Mouse (Mus musculus): ENCODE data around the gene Ap3d1.
A peak's percentile ranks its signal among the peaks of the same experiment; 100 is the strongest.

Gene Ap3d1

DNA sequence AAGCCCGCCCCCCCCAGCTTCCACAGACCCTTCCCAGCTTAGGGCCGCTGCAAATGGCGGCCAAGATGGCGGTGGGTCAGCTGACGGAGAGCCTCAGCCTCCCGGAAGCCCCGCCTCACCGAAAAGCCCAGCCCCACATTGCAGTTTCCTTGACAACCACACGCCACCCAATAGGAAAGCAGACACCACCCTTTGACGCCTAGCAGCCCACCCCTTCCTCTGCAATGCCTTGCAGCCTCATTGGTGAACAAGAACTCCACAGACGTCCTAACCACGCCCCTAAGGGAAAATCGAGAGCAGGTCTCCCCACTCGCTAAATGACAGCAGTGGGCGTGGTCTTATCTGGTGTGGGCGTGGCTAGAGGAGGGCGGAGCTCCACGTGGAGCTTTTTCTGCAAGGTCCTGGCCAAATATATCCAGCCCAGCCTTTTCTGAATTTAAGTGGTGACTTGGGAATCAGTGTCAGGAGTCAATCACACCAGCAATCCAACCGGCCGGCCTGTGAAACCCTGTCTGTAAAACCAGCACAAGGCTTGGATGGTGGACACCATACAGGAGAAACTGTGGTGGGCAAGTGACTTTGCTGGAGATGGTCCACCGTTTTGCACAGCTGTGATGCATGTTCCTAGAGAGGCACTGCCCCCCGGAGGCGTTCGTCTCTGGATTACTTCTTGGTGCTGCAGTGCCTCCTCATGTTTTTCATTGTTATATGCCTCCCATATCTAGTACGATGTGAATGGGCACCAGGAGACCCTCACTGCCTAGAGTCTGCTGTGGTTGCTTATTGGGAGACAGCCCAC lies at the start of gene Ap3d1:
TSS of gene Ap3d1 (minus strand) at position 85 of the 799 bp plus-strand sequence.
- peak; percentile 96 to 99 for DNase-seq

DNA sequence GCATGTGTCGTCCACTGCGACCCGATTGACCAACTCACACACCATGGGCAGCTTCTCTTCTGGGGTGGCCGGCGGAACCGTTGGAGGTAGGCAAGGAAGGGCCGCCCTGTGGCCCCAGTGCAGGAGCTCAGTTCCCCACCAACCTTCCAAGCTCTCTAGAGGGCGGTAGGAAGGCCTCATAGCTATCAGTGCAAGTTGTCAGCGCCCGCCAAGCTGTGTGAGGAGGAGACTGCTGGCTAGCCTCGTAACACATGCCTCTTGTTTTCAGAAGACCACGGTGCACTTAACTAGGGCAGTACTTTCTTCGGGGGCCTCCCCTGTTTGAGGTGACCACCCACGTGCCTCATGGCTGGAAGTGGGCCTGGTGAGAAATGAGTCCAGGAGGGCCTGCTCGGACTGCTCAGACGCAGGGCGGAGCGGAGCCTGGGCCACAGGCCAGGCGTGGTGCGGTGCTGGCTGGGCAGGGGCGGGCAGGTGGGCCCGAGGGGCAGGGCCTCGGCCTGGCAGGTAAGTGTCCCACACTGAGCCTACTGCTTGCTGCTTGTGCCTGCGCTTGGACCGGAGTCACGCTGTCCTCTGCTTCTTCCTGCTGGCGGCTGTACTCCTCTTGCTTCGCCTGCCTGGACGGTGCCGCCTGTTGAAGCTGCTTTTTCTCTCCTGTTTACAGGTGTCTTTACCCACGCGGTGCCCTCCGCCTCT lies 49.6 kb upstream of the Ap3d1 start:
- no peak for DNase-seq

DNA sequence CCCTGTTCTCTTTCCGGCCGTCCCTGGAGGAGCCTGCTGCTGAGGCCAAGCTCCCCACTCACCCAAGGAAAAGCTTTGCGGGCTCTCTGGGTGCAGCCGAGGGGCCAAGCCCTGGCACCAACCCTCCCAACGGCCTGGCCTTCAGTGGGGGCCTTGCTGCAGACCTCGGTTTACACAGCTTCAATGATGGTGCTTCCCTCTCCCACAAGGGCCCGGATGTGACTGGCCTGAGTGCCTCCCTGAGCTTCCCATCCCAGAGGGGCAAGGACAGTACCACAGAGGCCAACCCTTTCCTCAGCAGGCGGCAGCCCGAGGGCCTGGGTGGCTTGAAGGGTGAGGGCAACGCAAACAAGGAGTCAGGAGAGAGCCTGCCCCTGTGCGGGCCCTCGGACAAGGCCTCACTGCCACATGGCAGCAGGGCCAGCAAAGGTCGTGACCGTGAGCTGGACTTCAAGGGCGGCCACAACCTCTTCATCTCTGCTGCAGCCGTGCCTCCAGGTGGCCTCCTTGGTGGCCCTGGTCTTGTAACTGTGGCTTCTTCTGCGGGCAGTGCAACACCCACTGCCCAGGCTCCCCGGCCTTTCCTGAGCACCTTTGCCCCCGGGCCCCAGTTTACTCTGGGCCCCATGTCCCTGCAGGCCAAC lies 48.8 kb upstream of the Ap3d1 start:
- no peak for DNase-seq

DNA sequence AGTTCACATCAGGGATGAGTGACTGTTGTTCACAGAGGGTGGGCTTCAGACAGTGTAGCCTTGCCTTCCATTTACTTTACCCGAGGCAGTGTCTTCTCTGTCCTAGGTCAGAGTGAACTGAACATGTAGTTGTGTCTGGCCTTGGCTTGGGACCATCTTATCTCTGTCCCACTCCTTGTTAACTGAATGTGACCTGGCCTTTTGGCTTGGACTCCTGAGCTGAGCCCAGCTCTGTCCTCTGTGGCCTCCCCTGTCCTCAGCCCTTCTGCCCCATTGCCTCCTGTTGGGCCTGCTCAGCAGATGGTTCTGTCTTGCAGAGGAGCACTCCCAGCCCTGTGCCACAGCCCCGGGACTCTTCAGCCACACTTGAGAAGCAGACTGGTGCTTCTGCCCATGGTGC lies 45.5 kb upstream of the Ap3d1 start:
- DNase-seq, result no peak

DNA sequence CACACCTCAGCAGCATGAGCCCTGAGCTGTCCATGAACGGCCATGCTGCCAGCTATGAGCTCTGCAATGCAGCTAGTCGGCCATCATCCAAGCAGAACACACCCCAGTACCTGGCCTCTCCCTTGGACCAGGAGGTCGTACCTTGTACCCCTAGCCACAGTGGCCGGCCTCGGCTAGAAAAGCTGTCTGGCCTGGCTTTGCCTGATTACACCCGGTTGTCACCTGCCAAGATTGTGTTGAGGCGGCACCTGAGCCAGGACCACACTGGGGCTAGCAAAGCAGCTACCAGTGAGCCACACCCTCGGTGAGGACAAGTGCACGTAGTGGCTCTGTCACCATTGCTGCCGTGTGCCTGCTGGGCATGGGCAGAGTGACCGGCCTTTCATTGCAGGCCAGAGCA lies 43.9 kb upstream of the Ap3d1 start:
- DNase-seq, result no peak

DNA sequence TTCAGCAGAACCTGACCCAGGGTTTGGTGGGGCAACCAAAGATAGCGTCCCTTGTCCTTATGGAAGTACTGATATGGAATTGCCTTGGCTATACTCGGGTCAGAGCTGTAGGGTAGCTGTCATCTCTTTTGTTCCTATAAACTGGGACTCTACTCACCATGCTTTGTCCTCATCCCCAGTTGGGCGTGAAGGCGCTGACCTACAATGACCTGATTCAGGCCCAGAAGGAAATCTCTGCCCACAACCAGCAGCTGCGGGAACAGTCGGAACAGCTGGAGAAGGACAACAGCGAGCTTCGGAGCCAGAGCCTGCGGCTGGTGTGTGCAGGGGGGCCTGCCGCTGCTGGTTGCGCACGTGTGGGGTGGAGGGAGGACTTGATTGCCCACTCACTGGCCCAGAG lies 42.8 kb upstream of the Ap3d1 start:
- no peak for DNase-seq

DNA sequence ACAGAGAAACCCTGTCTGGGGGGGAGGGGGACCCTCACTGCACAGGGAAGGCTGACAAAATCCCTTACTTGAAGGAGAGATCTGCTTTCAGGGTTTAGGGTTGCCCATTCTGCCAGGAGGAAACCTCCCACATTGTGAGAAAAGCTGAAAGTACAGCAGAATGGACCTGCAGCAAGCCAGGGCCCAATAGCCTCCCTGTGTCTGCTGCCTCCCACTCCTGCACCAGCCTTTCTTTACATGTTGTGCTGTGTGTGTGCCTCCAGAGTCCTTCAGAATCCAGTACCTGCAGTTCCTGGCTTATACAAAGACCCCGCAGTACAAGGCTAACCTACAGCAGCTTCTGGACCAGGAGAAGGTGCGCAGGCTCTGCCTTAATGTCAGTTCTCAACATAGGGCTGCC lies 42.2 kb upstream of the Ap3d1 start:
- no peak for DNase-seq

DNA sequence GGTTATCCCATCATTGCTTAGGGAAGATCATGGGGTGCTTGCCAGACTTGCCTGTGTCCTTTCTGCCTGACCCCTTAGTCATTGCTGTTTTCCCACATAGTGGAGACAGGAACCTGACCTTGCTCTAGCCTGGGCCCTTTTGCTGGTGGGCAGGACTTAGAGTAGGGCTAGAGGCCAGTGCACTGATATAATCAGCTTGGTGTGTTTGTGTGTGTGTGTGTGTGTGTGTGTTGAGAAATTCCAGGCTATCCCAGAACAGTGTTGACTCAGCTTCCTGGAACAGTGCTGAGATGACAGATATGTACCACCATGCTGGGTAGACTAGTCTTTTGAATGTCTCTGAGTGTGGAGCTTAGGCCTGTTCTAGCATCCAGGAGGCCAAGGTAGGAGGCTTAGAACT lies 37.5 kb upstream of the Ap3d1 start:
- DNase-seq, result no peak

DNA sequence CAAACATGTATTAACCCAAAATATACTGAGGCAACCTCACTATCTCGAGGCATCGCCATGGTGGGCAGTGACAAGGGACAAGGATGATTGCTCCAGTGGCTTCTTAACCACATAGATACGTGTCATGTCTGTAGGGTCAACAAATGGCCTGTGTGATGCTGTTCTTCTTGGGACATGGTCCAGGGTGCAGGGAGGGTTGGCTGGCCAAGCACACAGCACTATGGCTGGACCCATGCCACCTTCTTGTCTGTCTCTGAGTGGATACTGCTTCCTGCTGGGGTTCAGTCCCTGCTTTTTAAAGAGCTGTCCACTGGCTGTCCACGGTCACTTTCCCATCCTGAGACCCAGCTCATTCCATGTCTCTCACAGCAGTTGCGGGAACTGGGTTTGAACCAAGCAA lies 35.1 kb upstream of the Ap3d1 start:
- DNase-seq, result no peak

DNA sequence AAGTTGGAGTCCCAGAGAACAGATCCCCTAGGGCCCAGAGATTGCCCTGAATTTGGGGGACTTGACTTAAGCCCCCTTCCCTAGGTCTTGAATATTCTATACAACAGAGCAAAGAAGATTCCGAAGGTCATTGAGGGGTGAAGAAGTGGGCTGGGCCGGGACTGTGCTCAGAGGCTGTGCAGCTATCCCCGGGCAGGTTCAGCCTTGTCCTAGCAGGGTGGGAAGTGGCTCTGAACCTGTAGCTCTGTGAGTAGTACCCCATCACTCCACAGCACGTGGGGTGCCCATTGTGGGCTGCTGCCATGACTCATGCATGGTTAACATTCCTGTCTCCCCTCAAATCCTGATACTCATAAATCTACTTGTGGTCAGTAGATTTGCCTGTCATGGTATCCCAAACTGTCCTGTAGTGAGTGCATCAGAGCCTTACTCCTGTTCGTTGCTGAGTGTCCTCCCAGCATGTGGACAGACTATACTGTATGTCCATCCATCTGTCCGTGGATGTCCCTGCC lies 34.4 kb upstream of the Ap3d1 start:
- no peak for DNase-seq

DNA sequence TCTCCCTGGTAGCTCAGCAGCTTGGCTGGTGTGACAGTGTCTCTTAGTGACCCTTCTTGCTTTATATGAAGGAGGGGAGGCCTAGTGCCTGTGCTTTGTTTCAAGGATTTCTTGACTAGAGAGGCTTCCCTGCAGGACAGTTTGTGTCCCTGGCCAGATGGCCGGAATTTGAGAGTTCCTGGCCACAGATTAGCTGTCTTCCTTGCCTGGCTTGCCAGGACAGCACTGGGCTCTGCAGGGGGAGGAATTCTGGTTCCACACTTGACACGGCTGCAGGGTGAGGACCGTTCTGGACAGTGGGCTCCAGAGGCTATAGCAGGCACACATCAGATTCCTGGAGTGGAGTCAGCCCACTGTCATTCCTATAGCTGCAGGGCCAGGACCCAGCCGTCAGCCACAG lies 33.7 kb upstream of the Ap3d1 start:
- DNase-seq, result no peak

DNA sequence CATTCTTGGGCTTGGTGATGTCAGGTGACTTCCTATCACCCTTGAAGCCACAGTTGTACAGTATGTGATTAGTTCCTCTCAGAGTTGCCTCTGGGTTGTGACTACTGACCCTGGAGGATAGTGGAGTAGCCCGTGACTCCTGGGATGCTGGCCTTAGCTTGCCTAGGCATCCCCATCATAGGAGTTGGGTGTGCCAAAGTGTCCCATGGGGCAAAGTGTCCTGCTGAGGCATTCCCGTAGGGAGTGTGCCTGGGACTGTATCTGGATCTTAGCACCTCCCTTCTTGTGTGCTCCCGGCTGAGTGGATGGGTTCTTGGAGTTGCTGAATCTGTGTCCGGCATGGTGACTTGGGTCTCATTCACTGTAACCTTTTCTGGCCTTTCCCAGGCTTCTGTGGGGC lies 32.9 kb upstream of the Ap3d1 start:
- no peak for DNase-seq

DNA sequence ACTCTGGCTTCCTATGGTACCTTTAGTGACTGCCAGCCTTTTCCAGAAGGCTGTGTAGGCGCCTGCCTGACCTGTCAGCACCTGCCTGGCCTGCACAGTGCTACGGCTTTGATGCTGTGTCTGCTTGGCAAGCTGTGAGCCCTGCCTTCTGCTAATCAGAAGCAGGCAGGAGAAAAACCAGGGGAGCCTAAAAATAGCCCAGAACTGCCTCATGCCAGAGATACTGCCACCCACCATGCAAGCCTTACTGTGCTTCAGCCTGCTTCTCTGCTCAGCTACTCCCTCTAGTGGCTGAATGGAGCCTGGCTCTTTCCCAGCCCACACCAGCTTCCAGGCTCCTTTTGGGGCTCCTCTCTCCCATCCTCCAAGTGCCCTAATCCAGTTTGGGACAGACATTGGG lies 32.5 kb upstream of the Ap3d1 start:
- DNase-seq, result peak in 1 of 2 experiments; percentile 37

DNA sequence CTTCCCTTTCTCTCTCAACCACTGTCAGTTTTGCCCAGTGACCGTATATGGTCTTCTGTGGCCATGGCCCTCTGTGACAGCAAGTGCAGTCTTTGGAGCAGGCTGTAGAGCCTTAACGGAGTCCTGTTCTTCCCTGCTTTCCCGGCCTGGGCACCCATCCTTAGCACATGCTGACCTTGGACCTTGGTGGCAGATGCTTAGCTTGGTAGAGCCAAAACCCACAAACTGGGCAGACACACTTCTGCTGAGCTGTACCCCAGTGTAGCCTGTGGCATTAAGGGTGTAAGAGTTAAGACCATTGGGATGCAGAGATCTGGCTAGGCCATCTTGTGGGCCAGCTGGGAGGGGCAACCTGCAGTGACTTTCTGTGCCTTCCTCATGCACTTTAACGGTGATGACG lies 31.8 kb upstream of the Ap3d1 start:
- DNase-seq, result no peak

DNA sequence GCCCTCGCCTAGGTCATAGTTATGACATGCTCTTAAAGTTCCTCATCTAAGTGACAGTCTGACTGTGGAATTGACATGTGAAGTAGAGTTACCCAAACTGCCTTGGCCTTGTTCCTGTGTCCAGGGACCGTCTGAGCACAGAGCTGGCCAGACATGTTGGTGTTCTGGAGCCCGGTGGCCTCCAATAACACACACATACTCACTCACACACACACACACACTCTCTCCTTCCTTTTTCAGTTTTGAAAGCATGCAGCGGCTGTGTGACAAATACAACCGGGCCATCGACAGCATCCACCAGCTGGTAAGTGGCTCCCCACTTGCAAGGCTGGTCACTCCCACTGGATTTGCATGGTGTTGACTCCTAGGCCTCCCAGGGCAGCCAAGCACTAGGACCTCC lies 26.3 kb upstream of the Ap3d1 start:
- DNase-seq, result no peak

DNA sequence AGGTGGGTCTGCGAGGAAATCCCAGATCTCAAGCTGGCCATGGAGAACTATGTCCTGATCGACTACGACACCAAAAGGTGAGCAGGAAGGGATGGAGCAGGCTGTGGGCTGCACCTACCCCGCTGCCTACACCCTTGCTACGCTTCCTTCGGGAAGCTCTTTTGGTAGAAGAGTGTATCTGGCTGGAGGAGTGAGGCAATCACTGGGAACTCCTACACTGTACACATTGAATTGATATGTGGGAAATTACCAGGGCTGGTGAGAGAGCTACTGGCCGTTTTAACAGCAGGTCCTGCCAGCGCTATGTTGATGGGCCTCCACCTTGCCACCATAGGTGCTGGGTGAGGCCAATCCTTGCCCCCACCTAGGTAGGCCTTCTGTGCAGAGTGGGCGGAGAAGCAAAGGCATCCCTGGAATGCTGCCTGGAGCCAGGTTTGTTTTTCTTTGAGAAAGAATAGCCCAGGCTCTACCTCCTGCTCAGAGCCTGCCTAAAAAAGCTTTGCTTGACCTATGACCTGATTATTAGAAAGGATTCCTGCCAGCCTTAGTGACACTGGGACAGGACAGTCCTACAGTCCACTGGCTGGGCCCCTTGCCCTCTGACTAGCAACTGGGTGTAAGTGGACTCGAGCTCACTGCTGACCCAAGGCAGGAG lies 24.2 kb upstream of the Ap3d1 start:
- DNase-seq, result no peak

DNA sequence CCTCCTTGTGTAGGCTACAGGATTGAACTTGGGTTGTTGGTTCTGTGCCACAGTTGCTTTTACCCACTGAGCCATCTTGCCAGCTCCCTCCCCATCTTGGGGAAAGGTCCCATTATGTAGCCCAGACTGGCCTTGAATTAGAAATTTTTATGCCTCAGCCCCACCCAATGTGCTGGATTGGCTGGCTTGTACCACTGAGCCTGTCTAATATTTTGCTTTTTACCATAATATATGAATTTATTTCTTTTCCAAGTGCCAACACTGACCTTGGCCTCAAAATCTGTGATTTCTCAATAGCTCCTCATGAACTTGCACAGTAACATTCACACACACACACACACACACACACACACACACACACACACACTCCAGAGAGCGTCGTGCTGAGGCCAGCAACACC lies 23.7 kb upstream of the Ap3d1 start:
- DNase-seq, result no peak

DNA sequence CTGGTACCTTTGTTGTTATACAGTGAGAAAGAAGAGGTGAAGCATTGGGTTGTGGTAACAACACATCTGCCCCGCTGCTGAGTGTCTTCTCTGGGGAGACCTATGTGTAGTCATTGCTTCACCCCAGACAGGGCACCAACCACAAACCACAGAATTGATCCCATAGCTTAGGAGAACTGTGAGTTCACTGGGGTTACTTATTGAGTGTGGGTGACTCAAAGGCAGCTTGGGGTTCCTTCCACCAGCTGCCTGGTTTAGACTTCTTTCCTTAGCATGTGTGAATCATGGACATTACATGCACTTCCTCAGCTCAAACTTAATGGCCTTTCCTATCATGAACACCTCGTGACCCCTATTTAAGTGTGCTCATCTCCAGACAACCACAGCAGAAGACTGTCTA lies 21.4 kb upstream of the Ap3d1 start:
- no peak for DNase-seq

DNA sequence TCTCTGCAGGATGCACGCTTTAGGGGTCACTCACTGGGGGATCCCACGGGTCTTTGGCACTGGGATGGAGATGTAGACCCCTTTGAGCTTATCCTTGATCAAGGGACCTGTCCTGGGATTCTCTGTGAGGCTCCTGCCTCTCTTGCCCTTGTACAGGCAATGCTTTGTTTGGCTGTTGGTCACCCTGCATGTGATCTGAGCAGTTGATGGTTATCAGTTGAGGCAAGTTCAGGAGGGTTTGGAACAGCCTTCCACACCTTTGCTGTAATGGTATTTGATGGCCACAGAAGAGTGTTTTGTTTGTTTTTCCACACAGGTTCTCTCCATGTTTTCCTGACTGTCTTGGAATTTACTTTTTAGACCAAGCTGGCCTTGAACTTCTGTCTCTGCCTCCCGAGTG lies 19.8 kb upstream of the Ap3d1 start:
- no peak for DNase-seq

DNA sequence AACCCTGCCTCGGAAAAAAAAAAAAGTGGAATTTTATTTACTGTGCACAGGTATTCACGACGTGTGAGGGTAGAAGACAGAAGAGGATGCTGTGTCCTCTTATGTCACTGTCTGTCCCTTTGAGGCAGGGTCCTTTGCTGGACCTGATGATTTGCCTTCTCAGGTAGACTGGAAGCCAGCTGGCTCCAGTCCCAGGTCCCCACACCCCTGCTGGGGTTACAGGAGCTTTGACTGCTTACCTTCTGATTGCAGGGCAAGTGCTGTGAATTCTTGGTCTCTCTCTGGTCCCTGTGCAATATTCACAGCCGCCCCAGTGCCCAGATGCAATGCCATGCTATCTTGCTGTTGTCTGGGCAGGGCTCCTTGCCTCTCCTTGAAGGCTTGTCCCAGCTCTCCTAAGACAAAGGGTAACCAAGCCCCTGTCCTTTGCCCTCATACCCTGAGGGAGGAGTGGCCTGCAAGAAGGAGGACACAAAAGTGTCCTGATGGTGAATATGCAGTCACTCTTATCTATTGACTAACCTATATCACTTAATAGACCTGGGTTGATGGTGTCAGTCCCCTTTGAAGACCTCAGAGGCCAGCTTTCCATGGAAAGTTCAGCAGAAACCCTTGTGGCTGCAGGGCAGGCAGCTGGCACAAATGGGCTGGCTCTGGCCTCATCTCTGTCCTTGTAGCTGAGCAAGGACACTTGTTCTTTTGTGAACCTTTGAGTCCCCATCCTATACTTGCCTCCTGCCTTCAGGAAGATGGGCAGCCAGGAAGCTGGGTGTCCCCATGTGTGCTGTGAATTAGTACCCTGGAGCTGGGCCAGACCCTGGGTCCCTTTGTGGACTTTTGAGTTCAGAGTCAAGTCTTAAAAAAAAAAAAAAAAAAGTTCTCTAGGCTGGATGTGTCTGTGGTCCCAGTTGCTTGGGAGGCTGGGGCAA lies 18.8 kb upstream of the Ap3d1 start:
- no peak for DNase-seq

DNA sequence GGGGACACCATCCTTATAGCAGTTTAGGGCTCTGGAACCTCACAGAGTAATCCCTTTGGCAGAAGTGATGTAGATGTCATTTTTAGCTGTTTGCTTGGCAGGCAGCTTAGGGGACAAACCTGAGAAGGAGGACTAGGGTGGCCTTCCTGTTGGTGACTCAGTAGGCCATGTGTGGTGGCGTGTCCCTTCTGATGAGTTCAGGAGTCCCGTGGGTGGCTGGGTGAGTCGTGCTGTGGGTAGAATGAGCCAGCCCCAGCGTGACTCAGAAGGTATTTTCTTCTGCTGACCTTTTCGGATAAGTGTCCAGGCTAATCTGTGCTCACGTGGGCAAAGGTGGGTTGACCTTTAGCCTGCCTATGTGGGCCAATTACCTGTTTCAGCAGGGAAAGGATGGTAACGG lies 16.6 kb upstream of the Ap3d1 start:
- no peak for DNase-seq

DNA sequence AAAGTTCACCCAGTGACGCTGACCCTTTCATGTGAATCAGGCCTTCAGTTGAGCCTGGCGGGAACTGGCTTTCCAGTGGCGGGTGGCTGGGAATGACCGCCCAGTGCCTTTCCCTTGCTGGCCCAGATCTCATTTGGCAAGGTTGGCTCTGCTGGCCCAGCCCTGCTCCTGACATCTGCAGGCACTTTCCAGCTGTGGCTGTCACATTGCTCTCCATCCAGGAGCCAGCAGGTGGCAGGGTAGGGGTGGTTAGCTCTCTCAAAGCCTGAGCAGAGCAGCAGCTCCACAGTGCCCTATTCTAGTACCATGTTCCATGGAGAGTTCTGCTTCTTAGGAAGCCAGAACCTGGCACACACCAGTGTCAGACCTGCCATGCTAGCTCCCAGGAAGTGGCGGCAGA lies 15.7 kb upstream of the Ap3d1 start:
- DNase-seq, result peak; percentile 61 to 64
